In the genomic region with DNA sequence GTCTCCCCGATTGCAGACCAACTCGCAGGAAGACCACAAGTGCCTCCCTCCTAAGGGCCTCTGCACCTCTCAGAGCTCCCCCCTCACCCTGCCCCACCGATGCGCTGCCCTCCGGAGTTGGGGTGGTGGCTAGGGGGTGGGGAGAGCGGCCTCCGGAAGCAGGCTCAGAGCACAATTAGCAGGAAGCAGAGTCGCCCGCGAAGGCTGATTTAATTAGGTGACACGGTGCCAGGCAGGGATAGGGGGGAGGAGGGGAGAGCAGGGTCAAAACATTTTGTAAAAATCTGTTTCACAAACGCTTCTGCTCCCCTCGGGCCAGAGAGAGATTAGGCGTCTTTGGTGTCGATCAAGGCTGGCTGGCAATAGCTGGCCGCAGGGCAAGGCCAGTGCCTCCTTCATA, we compare ENCODE assay signal across 9 mouse cellular contexts.
DNase-seq lines count a peak whose midpoint lies in the region; ATAC-seq and TF ChIP-seq lines count a peak whose summit lies in the region.
"Had no signal": no experiment of that assay in that cellular context is flagged by ENCODE, and none has a peak within 500 bp of the region (broad histone marks: within the 10 kb centered on the region; RNA-seq: fewer than 3 reads in every experiment).

No protein-coding gene starts in this region.

- WGBS in kidney, postnatal 0 days, result 1% methylated on average over 16 of the region's 16 CpGs
- under 1% methylated on average over 16 of the region's 16 CpGs for WGBS in embryonic facial prominence, embryonic 13.5 days
- WGBS in hindbrain, embryonic 13.5 days, result 2% methylated on average over 16 of the region's 16 CpGs
- WGBS in midbrain, embryonic 16.5 days, result 3% methylated on average over 16 of the region's 16 CpGs

- H3K4me1 ChIP-seq in kidney, postnatal 0 days (replicated peaks; ENCODE audit: insufficient read depth, low read length), result 0 out of 2 replicates have a peak, but pooled peaks cover 5% of the 10 kb centered on the region
- peaks cover 12% of the 10 kb centered on the region for H3K4me1 ChIP-seq in embryonic facial prominence, embryonic 13.5 days
- peaks cover 38% of the 10 kb centered on the region for H3K4me1 ChIP-seq in hindbrain, embryonic 13.5 days (replicated peaks)
- peaks cover 11% of the 10 kb centered on the region for H3K4me1 ChIP-seq in midbrain, embryonic 16.5 days (ENCODE audit: control insufficient read depth, insufficient read depth, low read length)

- ATAC-seq in kidney, postnatal 0 days (replicated peaks; ENCODE audit: low FRiP score, low read depth), result no peak; the same call in 1 of the 2 replicates
- no peak for ATAC-seq in embryonic facial prominence, embryonic 13.5 days (ENCODE audit: insufficient number of reproducible peaks, insufficient read depth, low FRiP score, low TSS enrichment, low read depth)
- ATAC-seq in hindbrain, embryonic 13.5 days (ENCODE audit: low FRiP score), result no peak
- no peak for ATAC-seq in midbrain, embryonic 16.5 days

- no peak overlapping the region for H3K9ac ChIP-seq in kidney, postnatal 0 days (ENCODE audit: low read depth, low read length)
- H3K9ac ChIP-seq in embryonic facial prominence, embryonic 13.5 days, result no peak overlapping the region
- peak overlapping the region; percentile 53; the same call in 1 of the 2 replicates for H3K9ac ChIP-seq in hindbrain, embryonic 13.5 days
- peak overlapping the region; percentile 32; the same call in 1 of the 2 replicates for H3K9ac ChIP-seq in midbrain, embryonic 16.5 days (ENCODE audit: low read depth, low read length)

- H3K9me3 ChIP-seq in kidney, postnatal 0 days (replicated peaks; ENCODE audit: low read length), result no peaks in the 10 kb centered on the region
- H3K9me3 ChIP-seq in embryonic facial prominence, embryonic 13.5 days, result no peaks in the 10 kb centered on the region
- H3K9me3 ChIP-seq in hindbrain, embryonic 13.5 days, result no peaks in the 10 kb centered on the region
- no peaks in the 10 kb centered on the region for H3K9me3 ChIP-seq in midbrain, embryonic 16.5 days (replicated peaks; ENCODE audit: control insufficient read depth, low read length, poor library complexity, severe bottlenecking)

- peak overlapping the region; percentile 51 for H3K4me2 ChIP-seq in kidney, postnatal 0 days (ENCODE audit: low read length)
- H3K4me2 ChIP-seq in embryonic facial prominence, embryonic 13.5 days, result peak overlapping the region; percentile 57
- peak overlapping the region; percentile 42 for H3K4me2 ChIP-seq in hindbrain, embryonic 13.5 days
- peak overlapping the region; percentile 49 for H3K4me2 ChIP-seq in midbrain, embryonic 16.5 days (ENCODE audit: low read length)

- H3K27ac ChIP-seq in kidney, postnatal 0 days, result no peak overlapping the region
- H3K27ac ChIP-seq in embryonic facial prominence, embryonic 13.5 days, result no peak overlapping the region
- peak overlapping the region; percentile 48 for H3K27ac ChIP-seq in hindbrain, embryonic 13.5 days
- H3K27ac ChIP-seq in midbrain, embryonic 16.5 days (ENCODE audit: low read length), result no peak overlapping the region

- H3K4me3 ChIP-seq in kidney, postnatal 0 days (replicated peaks; ENCODE audit: low read depth, low read length), result peak overlapping the region; percentile 13; the same call in 1 of the 2 replicates
- peak overlapping the region; percentile 22 for H3K4me3 ChIP-seq in embryonic facial prominence, embryonic 13.5 days
- peak overlapping the region; percentile 4; the same call in 1 of the 2 replicates for H3K4me3 ChIP-seq in hindbrain, embryonic 13.5 days
- peak overlapping the region; percentile 21; the same call in 1 of the 2 replicates for H3K4me3 ChIP-seq in midbrain, embryonic 16.5 days (ENCODE audit: low read depth, low read length)
- H3K4me3 ChIP-seq: erythroblast, embryonic 14.5 days had no signal

- no peak for TF ChIP-seq CTCF in kidney, postnatal 0 days (IDR thresholded peaks at IDR 0.05; ENCODE audit: low read depth)

- peaks cover 13% of the 10 kb centered on the region; the same call in 1 of the 2 replicates for H3K27me3 ChIP-seq in kidney, postnatal 0 days (ENCODE audit: insufficient read depth, low read length)
- H3K27me3 ChIP-seq in embryonic facial prominence, embryonic 13.5 days, result peaks cover 93% of the 10 kb centered on the region
- peaks cover 95% of the 10 kb centered on the region for H3K27me3 ChIP-seq in hindbrain, embryonic 13.5 days
- H3K27me3 ChIP-seq in midbrain, embryonic 16.5 days (ENCODE audit: control insufficient read depth, insufficient read depth, low read depth, low read length), result peaks cover 31% of the 10 kb centered on the region

- no peaks in the 10 kb centered on the region for H3K36me3 ChIP-seq in kidney, postnatal 0 days (ENCODE audit: insufficient read depth, low read length)
- H3K36me3 ChIP-seq in embryonic facial prominence, embryonic 13.5 days, result no peaks in the 10 kb centered on the region
- H3K36me3 ChIP-seq in hindbrain, embryonic 13.5 days, result no peaks in the 10 kb centered on the region
- no peaks in the 10 kb centered on the region for H3K36me3 ChIP-seq in midbrain, embryonic 16.5 days (ENCODE audit: control insufficient read depth, insufficient read depth, low read length)

- DNase-seq in kidney, postnatal 0 days (ENCODE audit: low spot score), result no peak
- no peak for DNase-seq in kidney, postnatal 10 days
- DNase-seq in gastrocnemius, postnatal 10 days, result no peak
- no peak for DNase-seq in layer of hippocampus, postnatal 25 days (ENCODE audit: extremely low spot score in 1 of 2, low spot score in 1 of 2)
- DNase-seq: thymus, adult 18-20 months had no signal

Comparison
In these comparisons a context has a peak if more than half of its experiments do, and no peak if none do; other contexts are left out.
1. H3K9ac ChIP-seq: peak in hindbrain, embryonic 13.5 days (single experiment) and midbrain, embryonic 16.5 days (single experiment); none in kidney, postnatal 0 days (single experiment) and embryonic facial prominence, embryonic 13.5 days (single experiment).
2. Peak in every context shown above with its lines, with median percentiles within 50 percentile points of each other: H3K4me2 ChIP-seq and H3K4me3 ChIP-seq.